Mouse (Mus musculus): ENCODE data around the gene Tjp3. TPM values are rescaled to one million over a fixed set of nuclear protein-coding genes. Genes with fewer than 3 reads are reported as not detected.
"Not testable (repeated sequence)": the region's sequence is repeated elsewhere in the genome, so short reads cannot be mapped to it uniquely, and the experiment has no call there.

Gene Tjp3
- total RNA-seq, 4 experiments from 2014 or later, result 0.23 to 1.00 (median 0.27) TPM; not detected in 1

DNA sequence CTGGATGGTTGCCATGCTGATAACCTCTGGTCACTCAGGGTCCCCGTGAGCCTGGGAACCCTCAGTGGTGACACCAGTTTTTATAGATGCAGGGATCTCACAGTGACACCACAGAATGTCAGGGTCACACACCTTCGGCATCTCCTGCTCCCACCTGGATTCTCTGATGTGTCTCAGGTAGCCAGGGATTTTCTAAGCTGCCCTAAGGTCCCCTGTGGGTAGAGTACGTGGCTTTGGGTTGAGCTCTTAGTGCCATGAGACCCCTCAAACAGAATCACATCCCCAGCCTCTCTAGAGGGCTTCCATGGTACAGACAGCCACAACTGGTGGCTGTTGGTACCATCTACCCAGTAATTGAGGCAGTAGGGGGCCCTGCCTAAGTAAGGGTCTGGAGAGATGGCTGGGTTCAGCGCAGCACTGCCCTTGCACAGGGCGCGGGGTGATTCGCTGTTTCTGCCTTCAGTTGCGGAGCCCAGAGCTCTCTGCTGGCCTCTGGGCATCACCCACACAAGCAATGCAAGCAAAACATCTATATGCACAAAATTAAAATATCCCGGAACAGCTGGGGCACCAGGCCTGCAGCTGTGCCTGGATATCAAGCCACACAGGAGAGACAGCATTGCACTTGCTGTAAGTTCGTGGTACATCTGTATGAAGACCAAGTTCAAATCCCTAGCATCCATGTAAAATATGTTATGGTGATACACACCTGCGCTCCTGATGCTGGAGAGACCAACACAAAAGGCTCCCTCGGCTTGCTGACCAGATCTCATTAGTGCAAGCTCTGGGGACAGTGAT lies 54.7 kb downstream of the Tjp3 start:
- no peak for DNase-seq (ENCODE audit: low spot score in 2 of 2)

DNA sequence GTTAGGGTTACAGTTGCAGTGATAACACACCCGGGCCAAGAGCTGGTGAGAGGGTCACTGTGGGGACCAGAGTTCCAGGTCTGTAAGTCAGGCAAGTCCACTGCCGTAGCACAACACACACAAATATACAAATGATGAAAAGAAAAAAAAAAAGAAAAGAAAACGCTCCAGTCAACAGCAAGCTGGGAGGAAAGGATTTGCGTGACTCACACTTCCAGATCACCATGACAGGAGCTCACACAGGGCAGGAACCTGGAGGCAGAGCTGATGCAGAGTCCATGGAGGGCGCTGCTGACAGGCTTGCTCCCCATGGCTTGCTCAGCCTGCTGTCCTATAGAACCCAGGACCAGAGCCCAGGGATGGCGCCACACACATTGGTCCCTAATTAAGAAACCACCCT lies 57.2 kb downstream of the Tjp3 start:
- no peak for DNase-seq (ENCODE audit: low spot score in 2 of 2)

DNA sequence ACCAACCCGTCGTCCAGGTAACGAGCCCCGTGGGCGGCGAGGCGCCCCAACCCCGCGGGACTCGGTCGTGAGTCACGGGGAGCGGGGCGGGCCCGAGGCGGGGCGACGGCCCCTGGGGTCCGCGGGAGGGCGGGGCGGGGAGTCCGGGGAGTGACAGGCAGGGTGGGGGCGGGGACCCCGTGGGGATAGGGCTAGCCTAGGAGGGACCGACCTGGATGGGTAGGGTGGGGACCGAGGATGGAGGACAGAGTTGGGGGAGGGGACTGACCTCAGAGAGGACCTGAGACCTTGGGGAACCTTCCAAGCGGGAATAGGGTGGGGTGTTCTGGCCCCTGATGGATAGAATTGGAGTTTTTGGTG lies 58.2 kb downstream of the Tjp3 start:
- no peak for DNase-seq (ENCODE audit: low spot score in 2 of 2)

DNA sequence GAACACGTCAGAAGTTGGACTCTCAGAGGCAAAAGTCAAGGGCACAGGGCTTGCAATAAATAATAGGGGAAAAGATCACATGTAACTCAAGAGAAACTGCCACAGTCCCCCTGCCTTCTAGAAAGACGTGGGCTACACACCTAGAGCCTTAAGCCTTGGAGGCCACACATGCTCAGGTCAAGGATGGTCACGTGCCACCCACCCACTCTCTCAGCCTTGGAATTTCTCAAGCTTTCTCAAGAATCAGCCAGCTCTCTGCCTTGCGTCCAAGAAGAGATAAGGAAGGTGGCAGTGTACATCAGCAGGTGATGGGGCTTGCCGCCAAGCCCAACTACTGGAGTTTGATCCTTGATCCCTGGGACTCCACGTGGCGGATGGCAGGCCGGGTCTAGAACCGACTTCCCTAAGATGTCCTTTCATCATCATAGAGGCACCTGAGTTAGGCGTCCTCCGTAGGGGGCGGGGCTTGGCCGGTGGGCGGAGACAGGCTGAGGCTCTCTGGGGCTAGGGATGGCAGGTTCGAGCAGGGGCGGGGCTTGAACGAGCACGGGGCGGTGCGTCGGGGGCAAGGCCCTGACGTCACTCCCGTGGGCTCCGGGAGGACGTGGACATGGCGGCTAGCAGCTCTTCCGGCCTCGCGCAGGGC lies 58.7 kb downstream of the Tjp3 start, which contains the start of gene Zfr2:
Gene Zfr2, plus strand, starts transcription at position 576 of the 646 bp plus-strand sequence.
- DNase-seq (ENCODE audit: low spot score in 2 of 2), result peak; percentile 88 to 95

DNA sequence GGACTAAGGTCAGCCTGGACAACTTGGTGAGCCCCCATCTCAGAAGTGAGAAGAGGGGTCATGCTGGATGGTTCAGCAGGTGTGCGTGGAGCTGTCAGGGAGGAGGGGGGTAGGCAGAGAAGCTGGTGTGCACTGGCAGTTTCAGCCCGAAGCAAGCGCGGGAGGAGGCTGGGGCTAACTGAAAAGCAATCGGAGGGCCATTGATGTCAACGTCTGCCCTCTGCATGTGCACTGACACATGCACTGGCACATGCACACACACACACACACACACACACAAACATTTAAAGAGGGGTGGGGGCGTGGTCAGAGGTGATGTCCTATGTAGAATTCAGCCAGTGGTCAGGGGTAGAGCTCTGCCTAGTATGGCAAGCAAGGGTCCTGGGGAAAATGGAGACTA lies 59.9 kb downstream of the Tjp3 start:
- DNase-seq (ENCODE audit: low spot score in 2 of 2), result peak in 1 of 2 experiments; percentile 8

DNA sequence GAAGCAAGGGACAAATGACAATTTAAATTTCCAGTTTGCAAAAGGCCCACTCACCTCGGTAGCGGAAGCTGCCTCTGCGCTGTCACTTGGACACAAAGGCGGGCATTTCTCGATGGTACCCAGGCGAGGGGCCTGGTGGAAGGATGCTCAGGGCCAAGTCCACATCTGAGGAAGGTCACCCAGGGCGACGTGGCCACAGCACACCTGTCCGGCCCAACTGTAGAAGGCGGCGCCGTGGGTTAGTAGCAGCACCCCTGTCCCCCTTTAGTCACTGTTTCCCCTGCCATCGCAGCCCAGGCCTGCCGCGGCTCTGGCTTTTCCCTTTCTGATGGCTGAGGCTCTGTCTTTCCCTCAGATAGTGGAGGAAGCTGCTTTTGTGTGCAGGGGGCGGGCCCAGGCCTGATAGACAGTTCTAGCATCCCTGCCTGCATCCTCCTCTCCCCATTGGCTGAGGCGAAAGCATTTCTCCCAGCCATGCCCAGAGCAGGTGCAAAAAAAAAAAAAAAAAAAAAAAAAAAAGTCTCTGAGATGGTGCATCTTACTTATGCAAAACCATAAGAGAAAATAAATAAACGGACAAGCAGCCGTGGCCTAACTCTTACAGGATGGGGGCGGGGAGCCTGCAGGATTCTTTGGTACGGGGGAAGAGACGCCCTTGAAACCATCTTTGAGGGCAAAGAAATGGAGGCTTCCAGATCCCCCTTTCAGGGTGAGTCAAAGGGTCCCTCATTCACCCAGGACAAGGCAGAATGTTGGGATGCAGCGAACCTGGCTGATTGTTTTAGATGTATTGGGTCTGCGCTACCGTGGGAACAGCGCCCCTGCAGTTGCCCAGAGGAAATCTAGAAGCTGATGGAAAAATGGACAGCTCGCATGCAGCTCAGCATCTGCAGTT lies 60.7 kb downstream of the Tjp3 start, which contains the start of gene Atcay:
Gene Atcay, minus strand, starts transcription at position 396 of the 895 bp plus-strand sequence.
- peak; percentile 72 to 87 for DNase-seq (ENCODE audit: low spot score in 2 of 2)

DNA sequence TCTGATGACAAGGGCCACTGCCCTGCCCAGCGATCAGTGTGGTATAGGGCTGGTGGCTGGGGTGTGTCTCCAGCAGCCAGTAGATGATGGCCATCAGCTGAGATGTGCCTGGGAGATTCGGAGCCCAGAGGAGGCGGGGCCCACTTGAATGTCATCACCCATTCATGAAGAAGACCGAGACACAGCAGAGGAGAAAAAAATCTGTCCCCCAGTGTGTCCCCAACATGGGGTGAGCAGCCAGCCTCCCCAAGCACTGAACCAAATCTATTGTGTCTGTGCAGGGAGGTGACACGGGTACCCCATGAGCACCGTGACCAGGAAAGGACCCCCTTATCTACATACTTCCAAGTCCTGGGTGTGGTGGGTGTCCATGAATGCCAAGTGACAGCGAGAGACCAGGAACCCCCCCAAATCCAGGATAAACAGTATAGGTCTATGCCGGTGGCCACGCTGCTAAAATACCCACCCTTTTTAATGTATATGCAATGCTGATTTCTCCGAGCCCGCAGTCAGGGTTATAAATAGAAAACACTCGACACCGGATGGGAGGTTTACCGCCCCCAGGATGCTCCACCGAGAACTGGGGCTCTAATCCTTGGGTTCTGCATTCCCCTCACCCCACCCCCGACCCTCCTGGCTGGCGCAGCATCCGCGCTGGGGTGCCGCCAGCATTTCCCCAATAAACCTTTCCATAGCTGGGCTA lies 61.5 kb downstream of the Tjp3 start:
- DNase-seq (ENCODE audit: low spot score in 2 of 2), result peak in 1 of 2 experiments; percentile 57

DNA sequence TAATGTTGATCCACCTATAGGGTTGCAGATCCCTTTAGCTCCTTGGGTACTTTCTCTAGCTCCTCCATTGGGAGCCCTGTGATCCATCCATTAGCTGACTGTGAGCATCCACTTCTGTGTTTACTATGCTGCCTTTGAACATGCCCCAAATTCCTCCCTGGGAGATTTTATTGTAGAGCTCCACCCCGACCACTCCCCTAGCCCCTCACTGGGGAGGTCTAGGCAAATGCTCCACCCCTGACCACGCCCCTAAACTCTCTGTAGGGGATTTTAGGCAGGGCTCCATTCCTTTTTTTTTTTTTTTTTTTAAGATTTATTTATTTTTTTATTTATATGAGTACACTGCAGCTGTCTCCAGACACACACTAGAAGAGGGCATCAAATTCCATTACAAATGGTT lies 67.7 kb downstream of the Tjp3 start:
- DNase-seq (ENCODE audit: low spot score in 2 of 2), result not testable (repeated sequence)

Small RNA genes within 50 kb of the gene (microRNA-seq; reads per million reads assigned to microRNA genes)
- 24.9 to 40.0 reads per million in 2 experiments for gene Mir3057

Other genes with a start within 250 kb of the Tjp3 start
- 100 to 1,000 TPM; 165 to 176 (median 169) TPM for gene Sgta, start 231.4 kb downstream of the Tjp3 start, total RNA-seq (2022)
- gene Thop1, start 221.5 kb downstream of the Tjp3 start, total RNA-seq (2022), result 10 to 100 TPM; 37.2 to 47.4 (median 43.3) TPM
- gene Creb3l3, start 192.7 kb downstream of the Tjp3 start, total RNA-seq (2022), result under 1 TPM in 3 of 4 experiments, not detected in 1; 0.28 to 0.48 (median 0.37) TPM
- gene Map2k2, start 185.7 kb downstream of the Tjp3 start, total RNA-seq (2022), result 100 to 1,000 TPM; 121 to 132 (median 126) TPM
- 100 to 1,000 TPM; 106 to 115 (median 112) TPM for gene Zbtb7a, start 156.4 kb downstream of the Tjp3 start, total RNA-seq (2022)
- gene Pias4, start 123.7 kb downstream of the Tjp3 start, total RNA-seq (2022), result 10 to 100 TPM; 22.0 to 30.4 (median 27.9) TPM
- 100 to 1,000 TPM; 928 to 998 (median 954) TPM for gene Eef2, start 115.0 kb downstream of the Tjp3 start, total RNA-seq (2022)
- gene Dapk3, start 108.6 kb downstream of the Tjp3 start, total RNA-seq (2022), result 10 to 100 TPM; 65.1 to 70.9 (median 68.9) TPM
- not detected for gene 4930442H23Rik, start 107.7 kb downstream of the Tjp3 start, total RNA-seq (2022)
- under 1 TPM in 1 of 4 experiments, not detected in 3; 0.18 TPM for gene Nmrk2, start 89.5 kb downstream of the Tjp3 start, total RNA-seq (2022)
- gene Atcay, start 60.7 kb downstream of the Tjp3 start, total RNA-seq (2022), result 100 to 1,000 TPM; 165 to 189 (median 171) TPM
- gene Zfr2, start 58.4 kb downstream of the Tjp3 start, total RNA-seq (2022), result 10 to 100 TPM; 58.4 to 65.1 (median 60.8) TPM
- gene Matk, start 38.6 kb downstream of the Tjp3 start, total RNA-seq (2022), result 100 to 1,000 TPM; 167 to 192 (median 183) TPM
- 10 to 100 TPM; 39.8 to 51.5 (median 47.8) TPM for gene Mrpl54, start 24.6 kb downstream of the Tjp3 start, total RNA-seq (2022)
- 10 to 100 TPM; 24.3 to 38.6 (median 27.6) TPM for gene Apba3, start 24.6 kb downstream of the Tjp3 start, total RNA-seq (2022)
- gene Pip5k1c, start 1.4 kb upstream of the Tjp3 start, total RNA-seq (2022), result 100 to 1,000 TPM; 355 to 367 (median 361) TPM
- gene Cactin, start 29.5 kb upstream of the Tjp3 start, total RNA-seq (2022), result 10 to 100 TPM; 27.7 to 30.9 (median 29.2) TPM
- 1 to 10 TPM in 2 of 4 experiments, under 1 TPM in 2; 0.63 to 1.3 (median 0.93) TPM for gene Tbxa2r, start 37.1 kb upstream of the Tjp3 start, total RNA-seq (2022)
- 1 to 10 TPM; 2.0 to 2.3 (median 2.2) TPM for gene Gipc3, start 51.7 kb upstream of the Tjp3 start, total RNA-seq (2022)
- 10 to 100 TPM; 20.2 to 31.9 (median 27.2) TPM for gene Hmg20b, start 58.9 kb upstream of the Tjp3 start, total RNA-seq (2022)
- 10 to 100 TPM; 36.8 to 42.2 (median 37.9) TPM for gene Mfsd12, start 65.9 kb upstream of the Tjp3 start, total RNA-seq (2022)
- 1 to 10 TPM in 3 of 4 experiments, under 1 TPM in 1; 0.77 to 2.4 (median 1.2) TPM for gene 4930404N11Rik, start 74.2 kb upstream of the Tjp3 start, total RNA-seq (2022)
- gene Fzr1, start 86.9 kb upstream of the Tjp3 start, total RNA-seq (2022), result 10 to 100 TPM; 66.8 to 73.4 (median 70.6) TPM
- gene Dohh, start 92.8 kb upstream of the Tjp3 start, total RNA-seq (2022), result 10 to 100 TPM; 81.4 to 89.7 (median 85.5) TPM
- 1 to 10 TPM; 2.0 to 5.2 (median 4.0) TPM for gene Gm48551, start 92.9 kb upstream of the Tjp3 start, total RNA-seq (2022)
- gene Gm48552, start 97.4 kb upstream of the Tjp3 start, total RNA-seq (2022), result 1 to 10 TPM; 2.5 to 3.3 (median 2.6) TPM
- 1 to 10 TPM in 2 of 4 experiments, under 1 TPM in 2; 0.50 to 1.6 (median 0.84) TPM for gene Smim24, start 101.5 kb upstream of the Tjp3 start, total RNA-seq (2022)
- 10 to 100 TPM; 83.3 to 98.1 (median 85.4) TPM for gene Nfic, start 164.1 kb upstream of the Tjp3 start, total RNA-seq (2022)
- 100 to 1,000 TPM; 229 to 265 (median 242) TPM for gene Celf5, start 191.1 kb upstream of the Tjp3 start, total RNA-seq (2022)
- 10 to 100 TPM; 70.9 to 91.6 (median 73.7) TPM for gene Ncln, start 204.8 kb upstream of the Tjp3 start, total RNA-seq (2022)
- 1 to 10 TPM in 2 of 4 experiments, under 1 TPM in 2; 0.41 to 1.2 (median 0.89) TPM for gene S1pr4, start 208.6 kb upstream of the Tjp3 start, total RNA-seq (2022)
- gene Gna15, start 232.6 kb upstream of the Tjp3 start, total RNA-seq (2022), result 1 to 10 TPM; 3.4 to 6.1 (median 5.3) TPM

Data from left cerebral cortex, adult 8-10 months (tissue).